Comparison of ENCODE assay signal across 8 mouse cellular contexts in the genomic region with DNA sequence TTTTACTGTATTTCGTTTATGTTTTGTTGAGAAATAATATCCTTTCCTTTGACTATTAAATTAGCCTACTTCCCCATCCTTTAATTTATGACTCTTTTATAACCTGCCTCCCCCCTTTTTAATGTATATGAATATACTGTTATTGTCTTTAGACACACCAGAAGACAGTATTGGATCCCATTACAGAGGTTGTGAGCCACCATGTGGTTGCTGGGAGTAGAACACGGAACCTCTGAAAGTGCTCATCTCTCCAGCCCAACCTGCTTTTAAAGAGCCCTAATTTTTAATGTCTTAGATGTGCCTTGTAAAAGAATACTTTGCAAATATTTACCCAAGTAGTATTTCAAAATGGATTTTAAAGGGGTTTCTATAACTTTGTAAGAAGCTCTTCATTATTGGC.
DNase-seq lines count a peak whose midpoint lies in the region; ATAC-seq and TF ChIP-seq lines count a peak whose summit lies in the region.

No protein-coding gene starts in this region.

- no peak for ATAC-seq in intestine, postnatal 0 days
- no peak for ATAC-seq in intestine, embryonic 16.5 days
- no peak for ATAC-seq in midbrain, embryonic 16.5 days
- ATAC-seq in intestine, embryonic 15.5 days: no peak

- no peaks in the 10 kb centered on the region for H3K27me3 ChIP-seq in intestine, postnatal 0 days (replicated peaks; ENCODE audit: control insufficient read depth, insufficient read depth, low read length)
- H3K27me3 ChIP-seq in intestine, embryonic 16.5 days (replicated peaks; ENCODE audit: control insufficient read depth, insufficient read depth, low read length): no peaks in the 10 kb centered on the region
- H3K27me3 ChIP-seq in midbrain, embryonic 16.5 days (ENCODE audit: control insufficient read depth, insufficient read depth, low read depth, low read length): no peaks in the 10 kb centered on the region
- H3K27me3 ChIP-seq in intestine, embryonic 15.5 days (replicated peaks): no peaks in the 10 kb centered on the region

- no peaks in the 10 kb centered on the region for H3K9me3 ChIP-seq in intestine, postnatal 0 days (ENCODE audit: control insufficient read depth)
- no peaks in the 10 kb centered on the region for H3K9me3 ChIP-seq in intestine, embryonic 16.5 days (ENCODE audit: control insufficient read depth, low read length)
- no peaks in the 10 kb centered on the region for H3K9me3 ChIP-seq in midbrain, embryonic 16.5 days (replicated peaks; ENCODE audit: control insufficient read depth, low read length, poor library complexity, severe bottlenecking)
- no peaks in the 10 kb centered on the region for H3K9me3 ChIP-seq in intestine, embryonic 15.5 days

- H3K27ac ChIP-seq in intestine, postnatal 0 days (ENCODE audit: low read depth, low read length): no peak overlapping the region
- no peak overlapping the region for H3K27ac ChIP-seq in intestine, embryonic 16.5 days (ENCODE audit: low read length)
- no peak overlapping the region for H3K27ac ChIP-seq in midbrain, embryonic 16.5 days (ENCODE audit: low read length)
- no peak overlapping the region for H3K27ac ChIP-seq in intestine, embryonic 15.5 days

- 76% methylated on average over 2 of the region's 2 CpGs for WGBS in intestine, postnatal 0 days
- 77% methylated on average over 2 of the region's 2 CpGs for WGBS in intestine, embryonic 16.5 days
- 80% methylated on average over 2 of the region's 2 CpGs for WGBS in midbrain, embryonic 16.5 days
- WGBS in intestine, embryonic 15.5 days: 73% methylated on average over 2 of the region's 2 CpGs

- peak; percentile 66 for DNase-seq in 3T3-L1 (ENCODE audit: low read depth, low spot score)
- peak; percentile 52 for DNase-seq in 416B (ENCODE audit: low read depth)
- DNase-seq in fibroblast of lung, adult 2 months (ENCODE audit: low read depth): peak; percentile 3
- no peak for DNase-seq in urinary bladder, postnatal 25 days (ENCODE audit: low spot score)

- H3K4me1 ChIP-seq in intestine, postnatal 0 days (replicated peaks; ENCODE audit: control insufficient read depth, insufficient read depth, low read length): no peaks in the 10 kb centered on the region
- no peaks in the 10 kb centered on the region for H3K4me1 ChIP-seq in intestine, embryonic 16.5 days (ENCODE audit: control insufficient read depth, insufficient read depth, low read length)
- H3K4me1 ChIP-seq in midbrain, embryonic 16.5 days (ENCODE audit: control insufficient read depth, insufficient read depth, low read length): no peaks in the 10 kb centered on the region
- no peaks in the 10 kb centered on the region for H3K4me1 ChIP-seq in intestine, embryonic 15.5 days (replicated peaks)

- H3K36me3 ChIP-seq in intestine, postnatal 0 days (ENCODE audit: control insufficient read depth, insufficient read depth): peaks cover 19% of the 10 kb centered on the region
- 0 out of 2 replicates have a peak, but pooled peaks cover 2% of the 10 kb centered on the region for H3K36me3 ChIP-seq in intestine, embryonic 16.5 days (ENCODE audit: control insufficient read depth, insufficient read depth, low read length)
- H3K36me3 ChIP-seq in midbrain, embryonic 16.5 days (ENCODE audit: control insufficient read depth, insufficient read depth, low read length): 0 out of 2 replicates have a peak, but pooled peaks cover 5% of the 10 kb centered on the region
- no peaks in the 10 kb centered on the region for H3K36me3 ChIP-seq in intestine, embryonic 15.5 days

- H3K4me3 ChIP-seq in intestine, postnatal 0 days (ENCODE audit: low read depth, low read length): no peak overlapping the region
- H3K4me3 ChIP-seq in intestine, embryonic 16.5 days (ENCODE audit: low read length): no peak overlapping the region
- no peak overlapping the region for H3K4me3 ChIP-seq in midbrain, embryonic 16.5 days (ENCODE audit: low read depth, low read length)
- H3K4me3 ChIP-seq in intestine, embryonic 15.5 days (replicated peaks): no peak overlapping the region

- H3K9ac ChIP-seq in intestine, postnatal 0 days (ENCODE audit: low read depth, low read length): no peak overlapping the region
- H3K9ac ChIP-seq in intestine, embryonic 16.5 days (ENCODE audit: low read depth, low read length): no peak overlapping the region
- no peak overlapping the region for H3K9ac ChIP-seq in midbrain, embryonic 16.5 days (ENCODE audit: low read depth, low read length)
- H3K9ac ChIP-seq in intestine, embryonic 15.5 days: no peak overlapping the region

- H3K4me2 ChIP-seq in intestine, postnatal 0 days (replicated peaks; ENCODE audit: low read depth): no peak overlapping the region
- H3K4me2 ChIP-seq in intestine, embryonic 16.5 days (ENCODE audit: low read depth, low read length): no peak overlapping the region
- no peak overlapping the region for H3K4me2 ChIP-seq in midbrain, embryonic 16.5 days (ENCODE audit: low read length)
- no peak overlapping the region for H3K4me2 ChIP-seq in intestine, embryonic 15.5 days (replicated peaks)

- TF ChIP-seq CTCF in intestine, postnatal 0 days (IDR thresholded peaks at IDR 0.05; ENCODE audit: low read depth): peak; percentile 61
